Mouse (Mus musculus) intestine, embryonic 16.5 days (tissue): ENCODE data around the gene Nr2e3. TPM values are rescaled to one million over a fixed set of nuclear protein-coding genes. Genes with fewer than 3 reads are reported as not detected.
A peak's percentile ranks its signal among the peaks of the same experiment; 100 is the strongest.

Experiments used
- ATAC-seq: fragments of 200-750 bp; cut with Nextera tagmentation; 2 replicates; pipeline ENCODE4 v1.8.0; 2017; ENCODE audit warnings: moderate TSS enrichment, moderate library complexity
- H3K27ac ChIP-seq: fragments of 300-500 bp; sonication (generic); 2 replicates; pipeline ENCODE4 v1.5.1; 2014; ENCODE audit warnings: mild to moderate bottlenecking, low read length
- H3K27me3 ChIP-seq: fragments of 300-500 bp; sonication (generic); replicated peaks from 2 replicates; pipeline ENCODE4 v1.6.1; 2014; ENCODE audit warnings: low read length, control low read depth, mixed read lengths; ENCODE audit not compliant: control insufficient read depth, insufficient read depth
- H3K36me3 ChIP-seq: fragments of 300-500 bp; sonication (generic); 2 replicates; pipeline ENCODE4 v1.6.1; 2014; ENCODE audit warnings: low read length, control low read depth; ENCODE audit not compliant: control insufficient read depth, insufficient read depth
- H3K4me1 ChIP-seq: fragments of 300-500 bp; sonication (generic); 2 replicates; pipeline ENCODE4 v1.6.1; 2014; ENCODE audit warnings: low read length, control low read depth, mixed read lengths; ENCODE audit not compliant: control insufficient read depth, insufficient read depth
- H3K4me2 ChIP-seq: fragments of 300-500 bp; sonication (generic); 2 replicates; pipeline ENCODE4 v1.6.1; 2014; ENCODE audit warnings: low read depth, low read length, control low read depth
- H3K4me3 ChIP-seq: fragments of 300-500 bp; sonication (generic); 2 replicates; pipeline ENCODE4 v1.5.1; 2014; ENCODE audit warnings: mild to moderate bottlenecking, low read length
- H3K9ac ChIP-seq: fragments of 300-500 bp; sonication (generic); 2 replicates; pipeline ENCODE4 v1.6.1; 2014; ENCODE audit warnings: low read depth, low read length
- H3K9me3 ChIP-seq: fragments of 300-500 bp; sonication (generic); 2 replicates; pipeline ENCODE4 v1.6.1; 2016; ENCODE audit warnings: low read length, control low read depth; ENCODE audit not compliant: control insufficient read depth
- WGBS: fragments of 180-500 bp; shearing (Covaris S2); extraction: QIAGEN DNeasy Blood & Tissue Kit; methylation state at CpG from one replicate; pipeline ENCODE4 v1.1.7; 2014; 5-methylcytosine and 5-hydroxymethylcytosine counted together
- polyA plus RNA-seq: library from polyadenylated mRNA; unstranded; fragments of >200 nt; fragmentation: Nextera tagmentation; extraction: Ambion mirVana; gene quantifications from 2 replicates; pipeline ENCODE4 v1.2.1, GENCODE M21; 2015

The Nr2e3 gene
- polyA plus RNA-seq, 1 experiment from 2014 or later = 16.9 TPM

- Histone ChIP-seq H3K27me3 (no peaks in the 10 kb centered on the region), H3K4me2 (0 out of 2 replicates have a peak overlapping the region, but pooled peaks have one; percentile 9), H3K9ac (peak overlapping the region; percentile 12), H3K27ac (peak overlapping the region; percentile 92), H3K36me3 (no peaks in the 10 kb centered on the region), H3K4me1 (peaks cover 53% of the 10 kb centered on the region), H3K9me3 (no peaks in the 10 kb centered on the region), H3K4me3 (no peak overlapping the region)
- 74% methylated on average over 7 of the region's 7 CpGs for WGBS
- no peak for ATAC-seq
Measured at GRCm38 (mm10) chr9:59953556-59953955, 6.9 kb downstream of the Nr2e3 start.

GRCm38 (mm10) chr9:59952515-59953070 lies 7.9 kb downstream of the Nr2e3 start:
- Histone ChIP-seq H3K9me3 (no peaks in the 10 kb centered on the region), H3K36me3 (no peaks in the 10 kb centered on the region), H3K27ac (peak overlapping the region; percentile 92), H3K9ac (peak overlapping the region; percentile 40), H3K27me3 (no peaks in the 10 kb centered on the region), H3K4me2 (0 out of 2 replicates have a peak overlapping the region, but pooled peaks have one; percentile 30), H3K4me3 (no peak overlapping the region; the same call in 1 of the 2 replicates), H3K4me1 (peaks cover 50% of the 10 kb centered on the region)
- peak; percentile 79 for ATAC-seq
- 47% methylated on average over 8 of the region's 8 CpGs for WGBS

GRCm38 (mm10) chr9:59951943-59952342 lies 8.5 kb downstream of the Nr2e3 start:
- no peaks in the 10 kb centered on the region for H3K9me3 ChIP-seq
- H3K27ac ChIP-seq = peak overlapping the region; percentile 92
- no peaks in the 10 kb centered on the region for H3K36me3 ChIP-seq
- H3K4me2 ChIP-seq = 0 out of 2 replicates have a peak overlapping the region, but pooled peaks have one; percentile 30
- peak; percentile 84 for ATAC-seq
- H3K9ac ChIP-seq = peak overlapping the region; percentile 40
- WGBS = 44% methylated on average over 4 of the region's 4 CpGs
- peaks cover 50% of the 10 kb centered on the region for H3K4me1 ChIP-seq
- no peaks in the 10 kb centered on the region for H3K27me3 ChIP-seq
- H3K4me3 ChIP-seq = no peak overlapping the region; the same call in 1 of the 2 replicates

- Histone ChIP-seq H3K4me3 (no peak overlapping the region), H3K27ac (peak overlapping the region; percentile 35; the same call in 1 of the 2 replicates), H3K9me3 (no peaks in the 10 kb centered on the region), H3K4me1 (peaks cover 47% of the 10 kb centered on the region), H3K4me2 (no peak overlapping the region), H3K27me3 (no peaks in the 10 kb centered on the region), H3K36me3 (no peaks in the 10 kb centered on the region), H3K9ac (no peak overlapping the region)
- no peak for ATAC-seq
- WGBS = 91% methylated on average over 9 of the region's 9 CpGs
Measured at GRCm38 (mm10) chr9:59951001-59951750, 9.3 kb downstream of the Nr2e3 start.

GRCm38 (mm10) chr9:59949981-59950380 lies 10.5 kb downstream of the Nr2e3 start:
- H3K36me3 ChIP-seq = no peaks in the 10 kb centered on the region
- H3K27ac ChIP-seq = peak overlapping the region; percentile 74; the same call in 1 of the 2 replicates
- no peak for ATAC-seq
- H3K9me3 ChIP-seq = no peaks in the 10 kb centered on the region
- 85% methylated on average over 5 of the region's 5 CpGs for WGBS
- H3K9ac ChIP-seq = no peak overlapping the region
- H3K4me2 ChIP-seq = 0 out of 2 replicates have a peak overlapping the region, but pooled peaks have one; percentile 2
- no peak overlapping the region for H3K4me3 ChIP-seq
- H3K4me1 ChIP-seq = peaks cover 40% of the 10 kb centered on the region
- H3K27me3 ChIP-seq = no peaks in the 10 kb centered on the region

GRCm38 (mm10) chr9:59949511-59949910 lies 10.9 kb downstream of the Nr2e3 start:
- H3K4me1 ChIP-seq = peaks cover 40% of the 10 kb centered on the region
- no peaks in the 10 kb centered on the region for H3K27me3 ChIP-seq
- WGBS = 76% methylated on average over 6 of the region's 6 CpGs
- no peaks in the 10 kb centered on the region for H3K9me3 ChIP-seq
- H3K27ac ChIP-seq = peak overlapping the region; percentile 74
- no peak for ATAC-seq
- no peak overlapping the region for H3K4me3 ChIP-seq
- no peaks in the 10 kb centered on the region for H3K36me3 ChIP-seq
- 0 out of 2 replicates have a peak overlapping the region, but pooled peaks have one; percentile 34 for H3K9ac ChIP-seq
- H3K4me2 ChIP-seq = 0 out of 2 replicates have a peak overlapping the region, but pooled peaks have one; percentile 2

- peak overlapping the region; percentile 34 for H3K4me2 ChIP-seq
- no peaks in the 10 kb centered on the region for H3K9me3 ChIP-seq
- peaks cover 38% of the 10 kb centered on the region for H3K4me1 ChIP-seq
- H3K9ac ChIP-seq = peak overlapping the region; percentile 41; the same call in 1 of the 2 replicates
- WGBS = 84% methylated on average over 17 of the region's 17 CpGs
- H3K27me3 ChIP-seq = no peaks in the 10 kb centered on the region
- peak overlapping the region; percentile 22 for H3K4me3 ChIP-seq
- H3K27ac ChIP-seq = peak overlapping the region; percentile 74
- no peaks in the 10 kb centered on the region for H3K36me3 ChIP-seq
- no peak for ATAC-seq
Measured at GRCm38 (mm10) chr9:59948691-59949250, 11.7 kb downstream of the Nr2e3 start.

- Histone ChIP-seq H3K4me1 (peaks cover 37% of the 10 kb centered on the region), H3K9me3 (no peaks in the 10 kb centered on the region), H3K9ac (peak overlapping the region; percentile 34), H3K36me3 (no peaks in the 10 kb centered on the region), H3K27ac (peak overlapping the region; percentile 74), H3K4me2 (peak overlapping the region; percentile 34), H3K4me3 (peak overlapping the region; percentile 22), H3K27me3 (no peaks in the 10 kb centered on the region)
- no peak for ATAC-seq
- WGBS = 50% methylated on average over 8 of the region's 8 CpGs
Measured at GRCm38 (mm10) chr9:59948226-59948625, 12.2 kb downstream of the Nr2e3 start.

GRCm38 (mm10) chr9:59947271-59947670 lies 13.2 kb downstream of the Nr2e3 start:
- H3K9me3 ChIP-seq = no peaks in the 10 kb centered on the region
- H3K36me3 ChIP-seq = no peaks in the 10 kb centered on the region
- H3K27me3 ChIP-seq = no peaks in the 10 kb centered on the region
- H3K9ac ChIP-seq = peak overlapping the region; percentile 34; the same call in 1 of the 2 replicates
- no peak for ATAC-seq
- peak overlapping the region; percentile 62; the same call in 1 of the 2 replicates for H3K27ac ChIP-seq
- H3K4me1 ChIP-seq = peaks cover 31% of the 10 kb centered on the region
- peak overlapping the region; percentile 22 for H3K4me3 ChIP-seq
- peak overlapping the region; percentile 34 for H3K4me2 ChIP-seq
- 85% methylated on average over 8 of the region's 8 CpGs for WGBS
